Comparison of ENCODE assay signal across 18 mouse cellular contexts in genomic region chr13:42613326-42613725, GRCm38 (mm10).
"Had no signal": no experiment of that assay in that cellular context is flagged by ENCODE, and none has a peak within 500 bp of the region (broad histone marks: within the 10 kb centered on the region; RNA-seq: fewer than 3 reads in every experiment).

No protein-coding gene starts in this region.

- H3K36me3 ChIP-seq: limb, embryonic 13.5 days; liver, embryonic 12.5 days; midbrain, embryonic 10.5 days; neural tube, embryonic 15.5 days had no signal

- DNase-seq: kidney, adult 18-20 months; kidney, postnatal 10 days; kidney, postnatal 4 days; left cerebral cortex, postnatal 4 days; lung, embryonic 14.5 days; lung, postnatal 10 days; lung, postnatal 4 days; midbrain, embryonic 14.5 days; right cerebral cortex, adult 18-20 months; right cerebral cortex, postnatal 25 days; thymus, adult 2 months; thymus, postnatal 36 days had no signal

- H3K4me2 ChIP-seq: limb, embryonic 13.5 days; liver, embryonic 12.5 days; lung, embryonic 14.5 days; neural tube, embryonic 15.5 days had no signal

- H3K9ac ChIP-seq: limb, embryonic 13.5 days; liver, embryonic 12.5 days; lung, embryonic 14.5 days; neural tube, embryonic 15.5 days had no signal

- H3K4me1 ChIP-seq: limb, embryonic 13.5 days; liver, embryonic 12.5 days; neural tube, embryonic 15.5 days had no signal

- H3K27me3 ChIP-seq: limb, embryonic 13.5 days; liver, embryonic 12.5 days; neural tube, embryonic 15.5 days had no signal

- H3K27ac ChIP-seq: limb, embryonic 13.5 days; liver, embryonic 12.5 days; midbrain, embryonic 10.5 days; neural tube, embryonic 15.5 days; stomach, postnatal 0 days had no signal

- H3K4me3 ChIP-seq: limb, embryonic 13.5 days; liver, embryonic 12.5 days; midbrain, embryonic 10.5 days; myocyte; neural tube, embryonic 15.5 days had no signal

- ATAC-seq: liver, embryonic 12.5 days had no signal

- H3K9me3 ChIP-seq: limb, embryonic 13.5 days; liver, embryonic 12.5 days; midbrain, embryonic 10.5 days; neural tube, embryonic 15.5 days had no signal
